Mouse (Mus musculus) neutrophil, adult 59 days (primary cell): Measurements from ENCODE around the gene Ces2a. TPM values are rescaled to one million over a fixed set of nuclear protein-coding genes. Genes with fewer than 3 reads are reported as not detected.

Experiments used
- total RNA-seq, 2 experiments: library from RNA; stranded (reverse); gene quantifications; 1 replicate in 1 of 2; 2 replicates in 1 of 2; pipeline ENCODE4 v1.2.4; 2023

Ces2a gene
- not detected for total RNA-seq

DNA sequence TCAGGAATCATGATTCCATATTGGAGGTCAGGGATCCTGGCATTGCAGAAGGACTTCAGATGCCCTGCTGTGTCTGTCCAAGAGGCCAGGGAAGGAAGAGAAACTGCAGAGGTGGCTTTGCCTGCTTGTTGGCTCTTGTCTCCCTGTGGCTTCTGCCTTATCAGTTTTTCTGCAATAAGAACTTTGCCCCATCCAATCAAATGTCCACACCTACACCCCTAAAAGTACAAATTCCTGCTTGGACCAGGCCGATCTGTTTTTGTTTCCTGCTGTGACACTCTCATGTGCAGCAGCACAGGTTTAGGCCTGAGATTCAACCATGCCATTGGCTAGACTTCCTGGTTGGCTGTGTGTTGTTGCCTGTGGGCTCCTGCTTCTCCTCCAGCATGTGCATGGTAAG is at the start of gene Ces2a:
TSS of gene Ces2a (plus strand) at position 251 of the 400 bp plus-strand sequence.

Other genes with a start within 250 kb of the Ces2a start
- gene Terb1, start 224.1 kb upstream of the Ces2a start, total RNA-seq, result not detected
- gene Nae1, start 199.4 kb upstream of the Ces2a start, total RNA-seq, result 10 to 100 TPM; 11.6 to 13.2 TPM
- not detected for gene Car7, start 199.3 kb upstream of the Ces2a start, total RNA-seq
- 1 to 10 TPM; 3.6 to 3.7 TPM for gene Pdp2, start 142.6 kb upstream of the Ces2a start, total RNA-seq
- not detected for gene Cdh16, start 109.6 kb upstream of the Ces2a start, total RNA-seq
- 1 to 10 TPM; 1.1 to 3.6 TPM for gene Rrad, start 102.7 kb upstream of the Ces2a start, total RNA-seq
- gene Ciao2b, start 92.0 kb upstream of the Ces2a start, total RNA-seq, result 10 to 100 TPM; 13.8 to 16.1 TPM
- not detected for gene Ces2b, start 97.6 kb downstream of the Ces2a start, total RNA-seq
- gene Ces2c, start 113.1 kb downstream of the Ces2a start, total RNA-seq, result not detected
- not detected for gene Ces2e, start 192.3 kb downstream of the Ces2a start, total RNA-seq
- under 1 TPM in 1 of 2 experiments, not detected in 1; 0.07 TPM for gene Ces2f, start 213.4 kb downstream of the Ces2a start, total RNA-seq
- 10 to 100 TPM in 1 of 2 experiments, 1 to 10 TPM in 1; 4.2 to 16.1 TPM for gene Ces2g, start 227.7 kb downstream of the Ces2a start, total RNA-seq